Mouse (Mus musculus) midbrain, embryonic 14.5 days (tissue): ENCODE results near the gene Gm20388. TPM values are rescaled to one million over a fixed set of nuclear protein-coding genes. Genes with fewer than 3 reads are reported as not detected.

Source experiments
- ATAC-seq: fragments of 200-750 bp; cut with Nextera tagmentation; 2 replicates; pipeline ENCODE4 v1.8.0; 2017; ENCODE audit warnings: moderate number of reproducible peaks, moderate library complexity; ENCODE audit not compliant: low FRiP score, low TSS enrichment
- DNase-seq: peaks from one replicate; pipeline ENCODE4 v3.0.0-alpha.2; 2015
- H3K27ac ChIP-seq: fragments of 300-500 bp; sonication (generic); replicated peaks from 2 replicates; pipeline ENCODE4 v1.5.1; 2014; ENCODE audit warnings: mild to moderate bottlenecking, low read depth, low read length, moderate library complexity
- H3K27me3 ChIP-seq: fragments of 300-500 bp; sonication (generic); 2 replicates; pipeline ENCODE4 v1.6.1; 2014; ENCODE audit warnings: low read length, control low read depth, mixed read lengths; ENCODE audit not compliant: control insufficient read depth, insufficient read depth
- H3K36me3 ChIP-seq: fragments of 300-500 bp; sonication (generic); 2 replicates; pipeline ENCODE4 v1.6.1; 2014; ENCODE audit warnings: low read length, control low read depth; ENCODE audit not compliant: control insufficient read depth, insufficient read depth
- H3K4me1 ChIP-seq: fragments of 300-500 bp; sonication (generic); 2 replicates; pipeline ENCODE4 v1.6.1; 2014; ENCODE audit warnings: mild to moderate bottlenecking, antibody characterized with exemption, low read length, control low read depth; ENCODE audit not compliant: control insufficient read depth, insufficient read depth
- H3K4me2 ChIP-seq: fragments of 300-500 bp; sonication (generic); 2 replicates; pipeline ENCODE4 v1.6.1; 2014; ENCODE audit warnings: mild to moderate bottlenecking, low read length, moderate library complexity
- H3K4me3 ChIP-seq: fragments of 300-500 bp; sonication (generic); replicated peaks from 2 replicates; pipeline ENCODE4 v1.5.1; 2014; ENCODE audit warnings: low read depth, low read length
- H3K9ac ChIP-seq: fragments of 300-500 bp; sonication (generic); replicated peaks from 2 replicates; pipeline ENCODE4 v1.6.1; 2014; ENCODE audit warnings: mild to moderate bottlenecking, low read length, moderate library complexity
- H3K9me3 ChIP-seq: fragments of 300-500 bp; sonication (generic); 2 replicates; pipeline ENCODE4 v1.6.1; 2016; ENCODE audit warnings: low read length, control low read depth, mixed read lengths; ENCODE audit not compliant: control insufficient read depth
- WGBS: fragments of 180-500 bp; shearing (Covaris S2); extraction: QIAGEN DNeasy Blood & Tissue Kit; methylation state at CpG from one replicate; pipeline ENCODE4 v1.1.7; 2014; 5-methylcytosine and 5-hydroxymethylcytosine counted together
- polyA plus RNA-seq: library from polyadenylated mRNA; unstranded; fragments of >200 nt; fragmentation: Nextera tagmentation; extraction: Ambion mirVana; gene quantifications from 2 replicates; pipeline ENCODE4 v1.2.1, GENCODE M21; 2014

Gm20388 gene
- polyA plus RNA-seq, 1 experiment from 2014 or later, result 4.1 TPM

- Histone ChIP-seq H3K27ac (no peak overlapping the region), H3K27me3 (no peaks in the 10 kb centered on the region), H3K9me3 (no peaks in the 10 kb centered on the region), H3K9ac (no peak overlapping the region), H3K4me2 (no peak overlapping the region), H3K4me1 (no peaks in the 10 kb centered on the region), H3K4me3 (no peak overlapping the region), H3K36me3 (no peaks in the 10 kb centered on the region)
- WGBS, result 78% methylated on average over 9 of the region's 9 CpGs
- DNase-seq (no peak), ATAC-seq (no peak)
Observed at GRCm38 (mm10) chr8:123872048-123872447, 3961.4 kb downstream of the Gm20388 start.

GRCm38 (mm10) chr8:123873364-123873763, 3962.7 kb downstream of the Gm20388 start:
- Histone ChIP-seq H3K4me2 (no peak overlapping the region), H3K4me1 (no peaks in the 10 kb centered on the region), H3K36me3 (no peaks in the 10 kb centered on the region), H3K9ac (no peak overlapping the region), H3K9me3 (no peaks in the 10 kb centered on the region), H3K27me3 (no peaks in the 10 kb centered on the region), H3K27ac (no peak overlapping the region), H3K4me3 (no peak overlapping the region)
- no peak for ATAC-seq
- DNase-seq, result no peak
- WGBS, result 82% methylated on average over 6 of the region's 6 CpGs

GRCm38 (mm10) chr8:123874324-123874723, 3963.7 kb downstream of the Gm20388 start:
- ATAC-seq (no peak), DNase-seq (no peak)
- Histone ChIP-seq H3K27ac (no peak overlapping the region), H3K4me1 (no peaks in the 10 kb centered on the region), H3K4me2 (no peak overlapping the region), H3K36me3 (no peaks in the 10 kb centered on the region), H3K27me3 (no peaks in the 10 kb centered on the region), H3K9ac (no peak overlapping the region), H3K4me3 (no peak overlapping the region), H3K9me3 (no peaks in the 10 kb centered on the region)
- WGBS, result 71% methylated on average over 11 of the region's 11 CpGs

DNA sequence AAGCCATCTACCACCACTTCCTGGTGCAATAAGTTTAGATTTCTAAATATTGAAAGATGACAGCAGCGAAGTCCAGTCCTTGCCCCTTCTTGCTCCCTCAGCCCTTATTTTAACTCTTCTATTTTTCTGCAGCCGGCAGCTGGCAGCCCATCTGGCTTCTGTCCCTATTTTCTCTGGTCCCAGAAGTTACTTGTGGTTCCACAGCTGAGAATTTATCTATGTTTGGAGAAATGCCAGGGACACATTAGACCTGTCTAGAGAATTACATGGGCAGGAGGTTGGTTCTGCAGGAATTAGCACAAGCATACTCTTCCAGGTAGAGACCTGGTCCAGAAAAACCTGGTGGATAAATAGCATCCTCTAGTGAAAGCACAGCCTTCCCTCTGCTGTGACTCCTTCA, 3967.2 kb downstream of the Gm20388 start:
- no peak overlapping the region for H3K27ac ChIP-seq
- no peak overlapping the region for H3K4me2 ChIP-seq
- 81% methylated on average over 2 of the region's 2 CpGs for WGBS
- H3K9me3 ChIP-seq, result no peaks in the 10 kb centered on the region
- no peaks in the 10 kb centered on the region for H3K27me3 ChIP-seq
- no peaks in the 10 kb centered on the region for H3K36me3 ChIP-seq
- no peaks in the 10 kb centered on the region for H3K4me1 ChIP-seq
- no peak overlapping the region for H3K9ac ChIP-seq
- DNase-seq, result no peak
- no peak overlapping the region for H3K4me3 ChIP-seq
- ATAC-seq, result no peak

GRCm38 (mm10) chr8:123880271-123880670, 3969.6 kb downstream of the Gm20388 start:
- H3K9me3 ChIP-seq, result no peaks in the 10 kb centered on the region
- DNase-seq, result no peak
- peaks cover 12% of the 10 kb centered on the region for H3K4me1 ChIP-seq
- H3K36me3 ChIP-seq, result no peaks in the 10 kb centered on the region
- no peaks in the 10 kb centered on the region for H3K27me3 ChIP-seq
- no peak overlapping the region for H3K4me3 ChIP-seq
- H3K27ac ChIP-seq, result no peak overlapping the region
- no peak for ATAC-seq
- H3K4me2 ChIP-seq, result no peak overlapping the region
- no peak overlapping the region for H3K9ac ChIP-seq
- WGBS, result 68% methylated on average over 10 of the region's 10 CpGs

DNA sequence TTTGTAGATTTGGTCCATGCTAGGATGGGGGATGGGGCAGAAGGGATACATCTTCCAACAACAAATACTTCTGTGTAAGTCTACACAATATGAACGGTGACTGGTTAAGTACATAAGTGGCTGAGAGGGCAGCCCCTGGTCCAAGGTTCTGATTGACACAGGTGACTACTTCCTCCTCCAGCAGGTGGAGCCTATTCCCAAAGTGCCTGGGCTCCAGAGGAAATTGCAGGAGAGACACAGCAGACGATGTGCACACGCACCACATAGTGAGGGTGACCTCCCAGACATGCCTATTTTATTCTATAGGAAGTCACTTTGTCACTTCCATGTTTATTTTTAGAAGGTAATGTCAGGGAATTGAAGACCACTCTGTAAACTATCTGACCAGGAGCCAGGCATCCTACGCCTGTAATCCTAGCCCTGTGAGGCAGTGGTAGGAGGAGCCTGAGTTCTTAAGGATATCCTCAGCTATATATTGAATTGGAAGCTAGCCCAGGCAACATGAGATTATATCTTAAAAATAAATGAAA, 3970.2 kb downstream of the Gm20388 start:
- WGBS, result 61% methylated on average over 4 of the region's 4 CpGs
- Histone ChIP-seq H3K36me3 (no peaks in the 10 kb centered on the region), H3K4me2 (no peak overlapping the region), H3K27ac (no peak overlapping the region), H3K27me3 (no peaks in the 10 kb centered on the region), H3K4me1 (peaks cover 13% of the 10 kb centered on the region), H3K9me3 (no peaks in the 10 kb centered on the region), H3K4me3 (no peak overlapping the region), H3K9ac (no peak overlapping the region)
- ATAC-seq (no peak), DNase-seq (no peak)

DNA sequence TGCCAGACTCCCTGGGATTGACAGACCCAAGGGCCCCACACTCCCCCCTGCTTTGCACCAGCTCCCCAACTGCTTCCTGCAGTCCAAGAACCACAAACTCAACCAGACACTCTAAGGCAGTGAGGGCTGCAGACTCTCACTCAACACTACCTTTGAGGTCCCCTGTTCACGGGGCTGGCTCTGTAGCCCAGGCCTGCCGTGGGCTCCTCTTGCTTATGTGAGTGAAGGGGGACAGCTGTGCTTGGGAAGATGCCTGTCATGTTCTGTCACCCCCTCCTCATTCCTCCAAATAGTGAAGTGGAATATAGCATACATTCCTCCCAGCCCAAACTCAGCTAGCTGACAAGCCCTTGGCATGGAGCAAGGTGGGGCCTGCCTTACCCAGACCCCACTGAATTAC, 3971.8 kb downstream of the Gm20388 start:
- no peak overlapping the region for H3K27ac ChIP-seq
- no peak overlapping the region for H3K4me2 ChIP-seq
- DNase-seq, result no peak
- peaks cover 13% of the 10 kb centered on the region for H3K4me1 ChIP-seq
- WGBS, result 85% methylated on average over 2 of the region's 2 CpGs
- no peaks in the 10 kb centered on the region for H3K9me3 ChIP-seq
- ATAC-seq, result no peak
- H3K27me3 ChIP-seq, result no peaks in the 10 kb centered on the region; the same call in 1 of the 2 replicates
- H3K36me3 ChIP-seq, result no peaks in the 10 kb centered on the region
- H3K4me3 ChIP-seq, result no peak overlapping the region
- H3K9ac ChIP-seq, result no peak overlapping the region

DNA sequence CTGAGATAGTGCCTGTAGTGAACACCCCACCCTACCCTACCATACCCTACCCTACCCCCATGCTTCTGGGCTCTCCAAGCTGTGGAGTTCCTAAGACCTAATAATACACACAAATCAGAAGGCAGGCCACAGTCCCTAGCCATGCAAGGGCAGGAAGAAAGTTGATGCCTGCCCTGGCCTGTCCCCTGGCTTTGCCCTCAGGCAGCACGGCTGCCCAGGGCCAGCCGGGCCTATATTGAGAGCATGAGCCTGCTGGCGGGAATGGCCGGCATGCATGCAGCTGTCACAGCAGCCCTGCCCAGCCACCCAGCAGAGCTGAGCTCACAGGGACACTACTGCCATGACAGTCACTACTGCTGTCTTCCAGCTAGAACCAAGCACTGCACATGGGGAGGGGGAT, 3972.5 kb downstream of the Gm20388 start:
- Histone ChIP-seq H3K4me2 (no peak overlapping the region), H3K9me3 (no peaks in the 10 kb centered on the region), H3K27me3 (no peaks in the 10 kb centered on the region; the same call in 1 of the 2 replicates), H3K4me1 (peaks cover 13% of the 10 kb centered on the region), H3K36me3 (no peaks in the 10 kb centered on the region), H3K27ac (no peak overlapping the region), H3K9ac (no peak overlapping the region), H3K4me3 (no peak overlapping the region)
- WGBS, result 76% methylated on average over 4 of the region's 4 CpGs
- no peak for ATAC-seq
- no peak for DNase-seq

GRCm38 (mm10) chr8:123884721-123885565, 3974.3 kb downstream of the Gm20388 start:
- 4% methylated on average over 14 of the region's 14 CpGs for WGBS
- H3K27me3 ChIP-seq, result no peaks in the 10 kb centered on the region; the same call in 1 of the 2 replicates
- DNase-seq, result peak; percentile 70
- H3K4me2 ChIP-seq, result peak overlapping the region; percentile 41
- H3K27ac ChIP-seq, result peak overlapping the region; percentile 75
- no peak overlapping the region; the same call in 1 of the 2 replicates for H3K4me3 ChIP-seq
- peak; percentile 73 for ATAC-seq
- no peaks in the 10 kb centered on the region for H3K9me3 ChIP-seq
- peaks cover 13% of the 10 kb centered on the region for H3K4me1 ChIP-seq
- H3K36me3 ChIP-seq, result no peaks in the 10 kb centered on the region
- peak overlapping the region; percentile 32; the same call in 1 of the 2 replicates for H3K9ac ChIP-seq
